Mouse (Mus musculus): Measurements from ENCODE around the gene Acad10. TPM values are rescaled to one million over a fixed set of nuclear protein-coding genes. Genes with fewer than 3 reads are reported as not detected.
"Not testable (repeated sequence)": the region's sequence is repeated elsewhere in the genome, so short reads cannot be mapped to it uniquely, and the experiment has no call there.

The Acad10 gene
- total and polyA plus RNA-seq, 3 experiments = 2.1 to 4.2 (median 2.7) TPM

DNA sequence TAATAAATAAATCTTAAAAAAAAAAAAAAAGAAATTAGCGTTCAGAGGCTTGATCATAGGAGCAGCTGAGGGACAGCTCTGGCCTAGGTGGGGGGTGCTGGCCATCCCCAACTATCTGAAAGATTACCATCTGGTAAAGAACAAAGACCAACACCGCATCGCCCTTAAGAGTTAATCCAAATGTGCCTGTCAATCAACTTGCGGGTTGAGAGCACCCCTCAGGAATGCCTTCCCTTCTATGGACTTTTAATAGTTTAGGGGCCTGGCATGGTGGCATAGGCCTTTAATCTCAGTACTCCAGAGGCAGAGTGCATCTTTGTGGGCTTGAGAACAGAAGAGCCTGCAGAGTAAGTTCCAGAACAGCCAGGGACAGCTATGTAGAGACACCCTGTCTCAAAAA, 32.6 kb upstream of the Acad10 start:
- Histone ChIP-seq H3K79me2 (replicated peaks; ENCODE audit: control insufficient read depth, extremely low read depth, insufficient read depth, poor library complexity, severe bottlenecking) (no peaks in the 10 kb centered on the region), H3K27me3 (replicated peaks) (no peaks in the 10 kb centered on the region), H3K9ac (ENCODE audit: insufficient read depth, low read depth) (no peak overlapping the region), H3K9me3 (replicated peaks; ENCODE audit: low read length) (no peaks in the 10 kb centered on the region), H3K36me3 (replicated peaks in 1 of 2; ENCODE audit: control insufficient read depth in 1 of 2, insufficient read depth in 1 of 2, low read length in 1 of 2) (peaks cover 0 to 5% of the 10 kb centered on the region in 2 experiments), H3K4me3 (replicated peaks in 1 of 3; ENCODE audit: low read depth in 2 of 3, low read length in 2 of 3, poor library complexity in 1 of 3) (no peak overlapping the region), H3K27ac (ENCODE audit: insufficient read depth, low read depth) (no peak overlapping the region), H3K4me1 (ENCODE audit: control insufficient read depth in 1 of 2, insufficient read depth in 2 of 2) (no peaks in the 10 kb centered on the region), H3K4me2 (ENCODE audit: insufficient read depth, low read depth, poor library complexity, severe bottlenecking) (no peak overlapping the region)
- TF ChIP-seq BHLHE40 (IDR thresholded peaks at IDR 0.05; ENCODE audit: low read depth, low read length) (no peak), EP300 (IDR thresholded peaks at IDR 0.05; ENCODE audit: low read length) (no peak), MAFK (IDR thresholded peaks at IDR 0.05; ENCODE audit: insufficient replicate concordance, low read length) (no peak), SMC3 (IDR thresholded peaks at IDR 0.05; ENCODE audit: low read depth, low read length) (no peak), MXI1 (IDR thresholded peaks at IDR 0.05; ENCODE audit: low read depth, low read length) (no peak), CHD1 (IDR thresholded peaks at IDR 0.05; ENCODE audit: low read depth, low read length) (no peak), JUN (IDR thresholded peaks at IDR 0.05; ENCODE audit: insufficient read depth, low read depth, low read length) (no peak), ETS1 (conservative IDR thresholded peaks at IDR 0.05; ENCODE audit: low read depth, low read length) (no peak), NRF1 (IDR thresholded peaks at IDR 0.05; ENCODE audit: low read depth, low read length) (no peak), GABPA (IDR thresholded peaks at IDR 0.05; ENCODE audit: insufficient replicate concordance, low read depth, low read length) (no peak), MAX (IDR thresholded peaks at IDR 0.05; ENCODE audit: low read length) (no peak), POLR2AphosphoS2 (IDR thresholded peaks at IDR 0.05; ENCODE audit: low read depth, low read length) (no peak)
- DNase-seq (ENCODE audit: extremely low read depth) = no peak
- dilution Hi-C loops (cut with MboI; ENCODE audit: extremely low pct_ligation_motif_present, extremely low pct_unique_long_range_greater_than_20kb, low sequenced_read_pairs) = no loop called here
- in situ Hi-C loops (cut with MboI; ENCODE audit: low pct_ligation_motif_present, low pct_unique_long_range_greater_than_20kb, low sequenced_read_pairs) = no loop called here

DNA sequence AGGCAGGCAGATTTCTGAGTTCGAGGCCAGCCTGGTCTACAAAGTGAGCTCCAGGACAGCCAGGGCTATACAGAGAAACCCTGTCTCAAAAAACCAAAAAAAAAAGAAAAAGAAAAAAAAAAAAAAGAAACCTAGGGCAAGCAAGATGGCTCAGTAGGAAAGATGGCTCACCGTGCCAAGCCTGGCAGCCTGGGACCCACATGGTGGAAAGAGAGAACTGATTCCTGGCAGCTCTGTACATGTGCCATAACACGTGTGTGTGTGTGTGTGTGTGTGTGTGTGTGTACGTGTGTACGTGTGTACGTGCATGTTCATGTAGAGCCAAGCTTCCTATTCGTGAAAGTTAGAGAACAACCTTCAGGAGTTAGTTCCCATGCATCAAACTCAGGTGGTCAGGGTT, 31.1 kb upstream of the Acad10 start:
- H3K4me2 ChIP-seq (ENCODE audit: insufficient read depth, low read depth, poor library complexity, severe bottlenecking); H3K9ac ChIP-seq (ENCODE audit: insufficient read depth, low read depth); DNase-seq (ENCODE audit: extremely low read depth); H3K4me3 ChIP-seq (replicated peaks in 1 of 3; ENCODE audit: low read depth in 2 of 3, low read length in 2 of 3, poor library complexity in 1 of 3); H3K27me3 ChIP-seq (replicated peaks); H3K79me2 ChIP-seq (replicated peaks; ENCODE audit: control insufficient read depth, extremely low read depth, insufficient read depth, poor library complexity, severe bottlenecking); H3K4me1 ChIP-seq (ENCODE audit: control insufficient read depth in 1 of 2, insufficient read depth in 2 of 2); dilution Hi-C loops (cut with MboI; ENCODE audit: extremely low pct_ligation_motif_present, extremely low pct_unique_long_range_greater_than_20kb, low sequenced_read_pairs); in situ Hi-C loops (cut with MboI; ENCODE audit: low pct_ligation_motif_present, low pct_unique_long_range_greater_than_20kb, low sequenced_read_pairs); H3K27ac ChIP-seq (ENCODE audit: insufficient read depth, low read depth); H3K9me3 ChIP-seq (replicated peaks; ENCODE audit: low read length): not testable (repeated sequence)
- H3K36me3 ChIP-seq (replicated peaks in 1 of 2; ENCODE audit: control insufficient read depth in 1 of 2, insufficient read depth in 1 of 2, low read length in 1 of 2) = peaks cover 3 to 17% of the 10 kb centered on the region in 2 experiments

DNA sequence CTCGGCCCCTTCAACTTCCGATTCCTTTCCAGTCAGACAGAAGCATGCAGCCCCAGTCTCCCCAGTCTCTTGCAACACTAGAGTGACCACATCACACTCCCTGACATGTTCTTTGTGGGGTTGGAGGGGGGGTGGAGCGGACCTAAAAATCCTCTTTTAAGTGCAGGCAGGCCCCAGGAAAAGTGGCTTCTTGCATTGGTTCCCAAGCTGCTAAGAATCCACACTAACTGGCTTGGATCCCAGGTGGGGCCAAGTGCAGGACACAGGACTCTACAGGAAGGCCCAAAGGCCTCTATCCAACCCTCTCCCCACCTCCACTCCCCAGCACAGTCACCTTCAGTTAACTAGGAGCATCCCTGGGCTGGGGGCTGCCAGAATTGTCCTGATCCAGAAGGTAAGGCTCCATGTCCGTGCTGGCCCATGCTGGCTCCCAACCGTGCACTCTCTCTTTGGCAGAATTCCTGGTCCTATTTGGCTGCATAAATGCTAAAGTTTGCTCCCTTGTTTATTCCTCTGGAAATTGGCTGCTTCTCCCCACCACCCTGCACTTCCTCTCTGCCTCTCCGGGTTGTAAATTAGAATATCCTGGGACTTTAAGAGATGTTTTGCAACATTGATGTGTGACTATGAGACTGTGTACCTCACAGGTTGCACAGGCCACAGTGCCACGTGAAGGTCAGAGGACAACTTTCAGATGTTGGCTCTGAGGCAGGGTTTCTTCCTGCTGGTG, 30.3 kb upstream of the Acad10 start:
- Histone ChIP-seq H3K9ac (ENCODE audit: insufficient read depth, low read depth) (no peak overlapping the region), H3K79me2 (replicated peaks; ENCODE audit: control insufficient read depth, extremely low read depth, insufficient read depth, poor library complexity, severe bottlenecking) (no peaks in the 10 kb centered on the region), H3K4me1 (ENCODE audit: control insufficient read depth in 1 of 2, insufficient read depth in 2 of 2) (no peaks in the 10 kb centered on the region), H3K36me3 (replicated peaks in 1 of 2; ENCODE audit: control insufficient read depth in 1 of 2, insufficient read depth in 1 of 2, low read length in 1 of 2) (peaks cover 7 to 25% of the 10 kb centered on the region in 2 experiments), H3K4me3 (replicated peaks in 1 of 3; ENCODE audit: low read depth in 2 of 3, low read length in 2 of 3, poor library complexity in 1 of 3) (no peak overlapping the region), H3K27me3 (replicated peaks) (no peaks in the 10 kb centered on the region), H3K9me3 (replicated peaks; ENCODE audit: low read length) (no peaks in the 10 kb centered on the region), H3K27ac (ENCODE audit: insufficient read depth, low read depth) (no peak overlapping the region), H3K4me2 (ENCODE audit: insufficient read depth, low read depth, poor library complexity, severe bottlenecking) (no peak overlapping the region)
- no peak for DNase-seq (ENCODE audit: extremely low read depth)
- in situ Hi-C loops (cut with MboI; ENCODE audit: low pct_ligation_motif_present, low pct_unique_long_range_greater_than_20kb, low sequenced_read_pairs) (no loop called here), dilution Hi-C loops (cut with MboI; ENCODE audit: extremely low pct_ligation_motif_present, extremely low pct_unique_long_range_greater_than_20kb, low sequenced_read_pairs) (no loop called here)
- TF ChIP-seq MXI1 (IDR thresholded peaks at IDR 0.05; ENCODE audit: low read depth, low read length) (no peak), E2F4 (IDR thresholded peaks at IDR 0.05; ENCODE audit: insufficient replicate concordance, low read depth, low read length) (no peak), ZMIZ1 (IDR thresholded peaks at IDR 0.05; ENCODE audit: low read depth, low read length) (no peak), ELF1 (IDR thresholded peaks at IDR 0.05; ENCODE audit: low read depth, low read length) (no peak), NRF1 (IDR thresholded peaks at IDR 0.05; ENCODE audit: low read depth, low read length) (no peak), RAD21 (IDR thresholded peaks at IDR 0.05; ENCODE audit: low read depth, low read length) (no peak), KAT2A (IDR thresholded peaks at IDR 0.05; ENCODE audit: insufficient replicate concordance, low read length) (no peak), POLR2AphosphoS2 (IDR thresholded peaks at IDR 0.05; ENCODE audit: low read depth, low read length) (no peak), MYC (IDR thresholded peaks at IDR 0.05; ENCODE audit: low read depth, low read length) (no peak), POLR2A (IDR thresholded peaks at IDR 0.05; ENCODE audit: low read depth, low read length) (no peak), MAFK (IDR thresholded peaks at IDR 0.05; ENCODE audit: insufficient replicate concordance, low read length) (no peak), TBP (conservative IDR thresholded peaks at IDR 0.05; ENCODE audit: low read depth, low read length) (no peak), SMC3 (IDR thresholded peaks at IDR 0.05; ENCODE audit: low read depth, low read length) (no peak), MAX (IDR thresholded peaks at IDR 0.05; ENCODE audit: low read length) (no peak), BHLHE40 (IDR thresholded peaks at IDR 0.05; ENCODE audit: low read depth, low read length) (no peak), JUN (IDR thresholded peaks at IDR 0.05; ENCODE audit: insufficient read depth, low read depth, low read length) (no peak), UBTF (IDR thresholded peaks at IDR 0.05; ENCODE audit: low read depth, low read length) (no peak)

Measured in CH12.LX (cell line).